In the genomic region with DNA sequence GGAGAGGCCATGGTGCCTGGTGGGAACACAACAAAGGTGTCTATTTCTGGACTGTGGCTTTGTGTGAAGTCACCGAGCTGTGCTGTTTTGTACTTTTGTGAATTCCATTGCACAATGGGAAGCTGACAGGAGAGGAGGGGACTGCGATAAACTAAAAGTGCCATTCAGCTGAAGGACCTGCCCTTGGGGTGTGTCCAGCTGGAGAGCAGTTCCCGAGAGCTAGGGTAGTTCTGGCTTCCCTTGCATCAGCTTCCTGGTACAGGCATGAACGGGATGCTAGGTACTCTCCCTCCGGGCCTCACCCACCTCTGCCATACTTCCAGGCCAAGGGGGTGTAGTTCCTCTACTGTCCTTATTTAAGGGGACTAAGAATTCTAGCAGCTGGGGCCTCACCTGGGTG, we compare ENCODE assay signal across 13 mouse cellular contexts.
A peak's percentile ranks its signal among the peaks of the same experiment; 100 is the strongest.
DNase-seq lines count a peak whose midpoint lies in the region; ATAC-seq lines count a peak whose summit lies in the region.
"Had no signal": no experiment of that assay in that cellular context is flagged by ENCODE, and none has a peak within 500 bp of the region (broad histone marks: within the 10 kb centered on the region; RNA-seq: fewer than 3 reads in every experiment).

No protein-coding gene starts in this region.

- no peak overlapping the region for H3K4me2 ChIP-seq in hindbrain, embryonic 14.5 days (replicated peaks)
- no peak overlapping the region for H3K4me2 ChIP-seq in intestine, embryonic 16.5 days (ENCODE audit: low read depth, low read length)
- no peak overlapping the region for H3K4me2 ChIP-seq in midbrain, embryonic 13.5 days (replicated peaks)
- H3K4me2 ChIP-seq: liver, embryonic 11.5 days; midbrain, embryonic 11.5 days had no signal

- peaks cover 13% of the 10 kb centered on the region for H3K4me1 ChIP-seq in hindbrain, embryonic 10.5 days (replicated peaks)
- H3K4me1 ChIP-seq in hindbrain, embryonic 14.5 days (replicated peaks; ENCODE audit: control insufficient read depth, insufficient read depth, low read length), result no peaks in the 10 kb centered on the region
- no peaks in the 10 kb centered on the region for H3K4me1 ChIP-seq in intestine, embryonic 16.5 days (ENCODE audit: control insufficient read depth, insufficient read depth, low read length)
- H3K4me1 ChIP-seq in midbrain, embryonic 13.5 days (replicated peaks), result no peaks in the 10 kb centered on the region

- no peak overlapping the region for H3K9ac ChIP-seq in hindbrain, embryonic 14.5 days
- no peak overlapping the region for H3K9ac ChIP-seq in intestine, embryonic 16.5 days (ENCODE audit: low read depth, low read length)
- no peak overlapping the region for H3K9ac ChIP-seq in midbrain, embryonic 13.5 days (replicated peaks)

- peak; percentile 21 for DNase-seq in adrenal gland, postnatal 10 days
- DNase-seq in adrenal gland, adult 18-20 months (ENCODE audit: low spot score in 2 of 2), result no peak
- no peak for DNase-seq in hindbrain, embryonic 10.5 days (ENCODE audit: low spot score)
- no peak for DNase-seq in hindbrain, embryonic 14.5 days (ENCODE audit: low spot score)
- DNase-seq in lung, postnatal 4 days, result peak; percentile 56 to 77
- no peak for DNase-seq in right cerebral cortex, postnatal 10 days (ENCODE audit: low spot score in 2 of 2)
- DNase-seq: cerebellum, adult 2 months had no signal

- ATAC-seq in hindbrain, embryonic 14.5 days (ENCODE audit: low FRiP score), result no peak
- ATAC-seq in intestine, embryonic 16.5 days, result peak; percentile 85
- ATAC-seq in midbrain, embryonic 13.5 days, result no peak
- ATAC-seq: hindbrain, embryonic 16.5 days had no signal

- no peaks in the 10 kb centered on the region for H3K9me3 ChIP-seq in hindbrain, embryonic 10.5 days
- H3K9me3 ChIP-seq in hindbrain, embryonic 14.5 days (ENCODE audit: control insufficient read depth, low read length), result no peaks in the 10 kb centered on the region
- H3K9me3 ChIP-seq in intestine, embryonic 16.5 days (ENCODE audit: control insufficient read depth, low read length), result no peaks in the 10 kb centered on the region
- no peaks in the 10 kb centered on the region for H3K9me3 ChIP-seq in midbrain, embryonic 13.5 days
- H3K9me3 ChIP-seq: embryonic facial prominence, embryonic 10.5 days had no signal

- H3K27me3 ChIP-seq in hindbrain, embryonic 10.5 days (ENCODE audit: insufficient read depth, poor library complexity, severe bottlenecking), result no peaks in the 10 kb centered on the region
- no peaks in the 10 kb centered on the region for H3K27me3 ChIP-seq in hindbrain, embryonic 14.5 days (ENCODE audit: control insufficient read depth, insufficient read depth, low read length)
- H3K27me3 ChIP-seq in intestine, embryonic 16.5 days (replicated peaks; ENCODE audit: control insufficient read depth, insufficient read depth, low read length), result no peaks in the 10 kb centered on the region
- H3K27me3 ChIP-seq in midbrain, embryonic 13.5 days, result no peaks in the 10 kb centered on the region

- H3K36me3 ChIP-seq in hindbrain, embryonic 10.5 days, result no peaks in the 10 kb centered on the region
- no peaks in the 10 kb centered on the region for H3K36me3 ChIP-seq in hindbrain, embryonic 14.5 days (replicated peaks; ENCODE audit: control insufficient read depth, insufficient read depth)
- H3K36me3 ChIP-seq in intestine, embryonic 16.5 days (ENCODE audit: control insufficient read depth, insufficient read depth, low read length), result no peaks in the 10 kb centered on the region
- no peaks in the 10 kb centered on the region for H3K36me3 ChIP-seq in midbrain, embryonic 13.5 days
- H3K36me3 ChIP-seq: embryonic facial prominence, embryonic 10.5 days had no signal

- 55% methylated on average over 5 of the region's 5 CpGs for WGBS in hindbrain, embryonic 10.5 days
- 38% methylated on average over 5 of the region's 5 CpGs for WGBS in hindbrain, embryonic 14.5 days
- WGBS in intestine, embryonic 16.5 days, result 43% methylated on average over 5 of the region's 5 CpGs
- WGBS in midbrain, embryonic 13.5 days, result 57% methylated on average over 5 of the region's 5 CpGs

- H3K4me3 ChIP-seq in hindbrain, embryonic 10.5 days, result no peak overlapping the region
- no peak overlapping the region for H3K4me3 ChIP-seq in hindbrain, embryonic 14.5 days (replicated peaks; ENCODE audit: low read length)
- no peak overlapping the region for H3K4me3 ChIP-seq in intestine, embryonic 16.5 days (ENCODE audit: low read length)
- H3K4me3 ChIP-seq in midbrain, embryonic 13.5 days (replicated peaks), result no peak overlapping the region
- H3K4me3 ChIP-seq: embryonic facial prominence, embryonic 10.5 days had no signal

- 0 out of 2 replicates have a peak overlapping the region, but pooled peaks have one; percentile 47 for H3K27ac ChIP-seq in hindbrain, embryonic 10.5 days
- H3K27ac ChIP-seq in hindbrain, embryonic 14.5 days, result no peak overlapping the region
- no peak overlapping the region for H3K27ac ChIP-seq in intestine, embryonic 16.5 days (ENCODE audit: low read length)
- no peak overlapping the region for H3K27ac ChIP-seq in midbrain, embryonic 13.5 days
- H3K27ac ChIP-seq: embryonic facial prominence, embryonic 10.5 days had no signal

Comparison
In these comparisons a context has a peak if more than half of its experiments do, and no peak if none do; other contexts are left out.
1. DNase-seq: peak in adrenal gland, postnatal 10 days (single experiment) and lung, postnatal 4 days (2 of 2); none in adrenal gland, adult 18-20 months (0 of 2), hindbrain, embryonic 10.5 days (single experiment), hindbrain, embryonic 14.5 days (single experiment) and right cerebral cortex, postnatal 10 days (0 of 2).